Mouse (Mus musculus) kidney, adult 2 months (tissue): ENCODE data around the gene Nufip2. TPM values are rescaled to one million over a fixed set of nuclear protein-coding genes. Genes with fewer than 3 reads are reported as not detected.
"Not testable (repeated sequence)": the region's sequence is repeated elsewhere in the genome, so short reads cannot be mapped to it uniquely, and the experiment has no call there.

Experiments
- DNase-seq: peaks from one replicate; pipeline ENCODE4 v3.0.0; 2021
- H3K27ac ChIP-seq: fragments of 200-500 bp; 2 replicates; pipeline ENCODE4 v1.5.1; 2012; ENCODE audit warnings: low read depth, low read length, control low read depth, inconsistent platforms; ENCODE audit not compliant: insufficient read depth
- H3K27me3 ChIP-seq: fragments of 200-500 bp; replicated peaks from 2 replicates; pipeline ENCODE4 v1.6.1; 2012; ENCODE audit warnings: mild to moderate bottlenecking, moderate library complexity, low read length, inconsistent platforms; ENCODE audit not compliant: control insufficient read depth, insufficient read depth
- H3K36me3 ChIP-seq: fragments of 200-500 bp; 2 replicates; pipeline ENCODE4 v1.6.1; 2012; ENCODE audit warnings: mild to moderate bottlenecking, moderate library complexity, low read length, inconsistent platforms; ENCODE audit not compliant: control insufficient read depth, insufficient read depth
- H3K4me1 ChIP-seq: fragments of 200-500 bp; 2 replicates; pipeline ENCODE4 v1.6.1; 2011; ENCODE audit warnings: low read length; ENCODE audit not compliant: control insufficient read depth, insufficient read depth
- H3K4me3 ChIP-seq: fragments of 200-500 bp; 2 replicates; pipeline ENCODE4 v1.5.1; 2011; ENCODE audit warnings: mild to moderate bottlenecking, low read depth, low read length, control low read depth; ENCODE audit not compliant: insufficient read depth
- CTCF ChIP-seq: fragments of 200-500 bp; conservative IDR thresholded peaks from 2 replicates; pipeline ENCODE4 v1.5.1; 2011; ENCODE audit warnings: low read depth, mild to moderate bottlenecking, control low read depth, low read length, moderate library complexity, mixed read lengths; ENCODE audit not compliant: insufficient read depth, insufficient read length
- POLR2A ChIP-seq: fragments of 200-500 bp; IDR thresholded peaks from one replicate; pipeline ENCODE4 v1.6.1; 2011; ENCODE audit warnings: low read depth, low read length, control low read depth
- WGBS: fragments of 180-500 bp; shearing (Covaris S2); methylation state at CpG from one replicate; pipeline ENCODE4 v1.1.7; 2018; 5-methylcytosine and 5-hydroxymethylcytosine counted together
- polyA plus RNA-seq: library from polyadenylated mRNA; depleted of rRNA; stranded (reverse); fragments of >200 nt; gene quantifications from 2 replicates; pipeline ENCODE4 v1.2.3, GENCODE M21; 2012

Nufip2 gene
- polyA plus RNA-seq, 1 experiment = 13.5 TPM

DNA sequence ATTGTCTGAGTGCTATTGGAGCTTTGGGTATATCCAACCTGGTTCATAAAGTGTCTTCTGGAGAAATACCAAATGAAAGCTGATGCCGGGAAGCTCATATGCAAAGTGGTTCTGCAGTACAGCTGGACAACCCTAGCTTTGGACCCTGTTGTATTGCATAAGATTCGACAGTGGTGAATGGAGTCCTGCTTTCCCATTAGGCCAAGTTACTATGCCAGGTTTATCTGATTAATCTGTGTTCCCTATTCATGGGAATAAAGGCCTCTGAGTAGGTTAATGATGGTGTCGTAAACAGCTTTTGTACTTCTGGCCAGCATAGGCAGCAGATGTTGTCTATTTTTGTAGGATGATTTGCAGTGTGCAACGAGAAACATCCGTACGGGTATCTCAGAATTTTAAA is 22.3 kb upstream of the Nufip2 start:
- Histone ChIP-seq H3K4me1 (no peaks in the 10 kb centered on the region), H3K4me3 (no peak overlapping the region), H3K36me3 (no peaks in the 10 kb centered on the region), H3K27ac (no peak overlapping the region), H3K27me3 (no peaks in the 10 kb centered on the region)
- 69% methylated on average over 6 of the region's 6 CpGs for WGBS
- no peak for DNase-seq
- TF ChIP-seq CTCF = no peak
- TF ChIP-seq POLR2A = no peak

- Histone ChIP-seq H3K27me3 (no peaks in the 10 kb centered on the region), H3K27ac (no peak overlapping the region), H3K4me1 (no peaks in the 10 kb centered on the region), H3K4me3 (no peak overlapping the region), H3K36me3 (no peaks in the 10 kb centered on the region)
- no peak for DNase-seq
- TF ChIP-seq CTCF = no peak
- no peak for TF ChIP-seq POLR2A
- 83% methylated on average over 8 of the region's 8 CpGs for WGBS
These were observed 21.9 kb upstream of the Nufip2 start for GRCm38 (mm10) chr11:77664046-77664445.

- H3K27me3 ChIP-seq, H3K27ac ChIP-seq, H3K4me1 ChIP-seq, H3K4me3 ChIP-seq, DNase-seq, H3K36me3 ChIP-seq: not testable (repeated sequence)
- 72% methylated on average over 5 of the region's 5 CpGs for WGBS
These were observed 20.6 kb upstream of the Nufip2 start for GRCm38 (mm10) chr11:77665384-77665783.

GRCm38 (mm10) chr11:77666766-77667165 is 19.2 kb upstream of the Nufip2 start:
- not testable (repeated sequence) for H3K36me3 ChIP-seq, DNase-seq, H3K4me1 ChIP-seq, H3K27ac ChIP-seq, H3K27me3 ChIP-seq, H3K4me3 ChIP-seq
- WGBS = 86% methylated on average over 8 of the region's 8 CpGs

DNA sequence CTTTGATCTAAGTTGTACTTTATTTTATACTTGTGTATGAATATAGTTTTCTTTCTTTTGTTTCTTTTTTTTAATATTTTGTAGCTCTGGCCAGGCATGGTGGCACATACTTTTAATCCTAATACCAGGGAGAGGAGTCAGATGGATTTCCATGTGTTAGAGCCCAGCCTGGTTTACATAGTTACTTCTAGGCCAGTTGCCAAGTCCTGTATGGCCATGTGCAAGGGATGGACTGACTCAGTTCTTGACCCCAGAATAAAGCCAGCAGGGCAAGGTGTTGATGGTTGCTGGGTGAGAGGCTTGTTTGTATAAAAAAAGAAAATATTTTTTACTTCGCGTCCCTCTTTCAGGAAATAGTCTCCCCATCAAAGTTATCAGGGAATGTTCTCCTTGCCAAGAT is 13.2 kb upstream of the Nufip2 start:
- DNase-seq = no peak
- no peak overlapping the region for H3K27ac ChIP-seq
- no peaks in the 10 kb centered on the region for H3K36me3 ChIP-seq
- TF ChIP-seq POLR2A (no peak), CTCF (no peak)
- no peak overlapping the region for H3K4me3 ChIP-seq
- no peaks in the 10 kb centered on the region for H3K4me1 ChIP-seq
- WGBS = 93% methylated on average over 2 of the region's 2 CpGs
- no peaks in the 10 kb centered on the region for H3K27me3 ChIP-seq

- DNase-seq = no peak
- no peak overlapping the region for H3K27ac ChIP-seq
- no peaks in the 10 kb centered on the region for H3K27me3 ChIP-seq
- TF ChIP-seq CTCF (peak; percentile 25; the same call in 1 of the 2 replicates), POLR2A (no peak)
- H3K4me1 ChIP-seq = no peaks in the 10 kb centered on the region
- no peak overlapping the region for H3K4me3 ChIP-seq
- WGBS = 77% methylated on average over 4 of the region's 4 CpGs
- H3K36me3 ChIP-seq = no peaks in the 10 kb centered on the region
These were observed 12.4 kb upstream of the Nufip2 start for GRCm38 (mm10) chr11:77673428-77673991.

DNA sequence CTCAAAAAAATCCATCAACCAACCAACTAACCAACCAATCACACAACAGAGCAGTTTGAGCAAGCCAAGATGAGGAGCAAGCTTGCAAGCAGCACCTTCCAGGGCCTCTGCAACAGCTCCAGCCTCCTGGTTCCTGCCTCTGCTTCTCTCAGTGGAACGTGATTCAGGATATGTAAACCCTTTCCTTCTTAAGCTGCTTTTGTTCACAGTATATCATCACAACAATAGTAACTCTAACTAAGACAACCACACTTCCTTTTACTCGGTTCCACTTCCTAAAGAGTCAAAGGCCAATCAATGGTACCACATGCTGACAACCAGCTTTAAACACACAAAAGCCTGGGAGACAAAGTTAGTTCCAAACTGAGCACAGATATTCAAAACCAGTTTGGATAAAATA is 5.9 kb upstream of the Nufip2 start:
- whole genome bisulfite sequencing = 57% methylated on average over 2 of the region's 2 CpGs
- H3K27ac ChIP-seq = no peak overlapping the region
- H3K36me3 ChIP-seq = no peaks in the 10 kb centered on the region
- H3K4me3 ChIP-seq = no peak overlapping the region
- TF ChIP-seq POLR2A = no peak
- no peak for TF ChIP-seq CTCF
- H3K4me1 ChIP-seq = no peaks in the 10 kb centered on the region
- H3K27me3 ChIP-seq = no peaks in the 10 kb centered on the region
- no peak for DNase-seq

- no peak for TF ChIP-seq POLR2A
- no peak for TF ChIP-seq CTCF
- H3K36me3 ChIP-seq = no peaks in the 10 kb centered on the region
- WGBS = 57% methylated on average over 2 of the region's 2 CpGs
- H3K4me3 ChIP-seq = no peak overlapping the region
- no peak for DNase-seq
- H3K27ac ChIP-seq = no peak overlapping the region
- H3K4me1 ChIP-seq = peaks cover 6% of the 10 kb centered on the region; the same call in 1 of the 2 replicates
- H3K27me3 ChIP-seq = no peaks in the 10 kb centered on the region
These were observed 1.1 kb upstream of the Nufip2 start for GRCm38 (mm10) chr11:77684896-77685295.
